Mouse (Mus musculus): ENCODE measurements around the gene Dvl1. TPM values are rescaled to one million over a fixed set of nuclear protein-coding genes. Genes with fewer than 3 reads are reported as not detected.

Dvl1 gene
- total and polyA plus RNA-seq, 3 experiments, result 23.9 to 55.1 (median 25.8) TPM

DNA sequence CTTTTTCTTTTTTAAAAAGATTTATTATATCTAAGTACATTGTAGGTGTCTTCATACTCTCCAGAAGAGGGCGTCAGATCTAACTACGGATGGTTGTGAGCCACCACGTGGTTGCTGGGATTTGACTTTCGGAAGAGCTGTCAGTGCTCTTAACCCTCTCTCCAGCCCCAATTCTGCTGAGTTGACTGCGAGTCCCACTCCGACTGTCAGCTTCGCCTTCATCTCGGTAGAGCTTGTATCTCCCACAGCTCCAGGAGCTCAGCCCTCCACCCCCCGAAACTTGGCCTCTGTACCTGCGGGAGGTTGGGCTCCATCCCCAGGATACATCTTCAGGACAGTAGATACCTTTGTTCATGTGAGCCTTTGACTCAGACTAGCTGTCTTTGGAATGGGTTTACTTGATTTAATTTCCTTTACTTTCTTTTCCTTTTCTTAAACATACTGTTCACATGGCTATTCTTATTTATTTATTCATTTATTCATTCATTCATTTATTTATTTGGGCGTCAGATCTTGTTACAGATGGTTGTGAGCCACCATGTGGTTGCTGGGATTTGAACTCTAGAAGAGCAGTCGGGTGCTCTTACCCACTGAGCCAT is 44.4 kb upstream of the Dvl1 start, which contains the start of gene Mrpl20 (continued):
- no peak for TF ChIP-seq ELF1 (IDR thresholded peaks at IDR 0.05; ENCODE audit: low read depth, low read length)
- no peak for TF ChIP-seq BHLHE40 (IDR thresholded peaks at IDR 0.05; ENCODE audit: low read depth, low read length)
- no peak for TF ChIP-seq JUND (conservative IDR thresholded peaks at IDR 0.05; ENCODE audit: low read depth, low read length)
- no peak; the same call in 1 of the 2 replicates for TF ChIP-seq ZNF384 (IDR thresholded peaks at IDR 0.05; ENCODE audit: low read depth, low read length)
- TF ChIP-seq POLR2AphosphoS2 (IDR thresholded peaks at IDR 0.05; ENCODE audit: low read depth, low read length), result no peak; the same call in 1 of the 2 replicates
- peak; percentile 61 for TF ChIP-seq NELFE (IDR thresholded peaks at IDR 0.05; ENCODE audit: low read depth, low read length)
- peak; percentile 97 for TF ChIP-seq MXI1 (IDR thresholded peaks at IDR 0.05; ENCODE audit: low read depth, low read length)
- no peak for TF ChIP-seq RAD21 (IDR thresholded peaks at IDR 0.05; ENCODE audit: low read depth, low read length)
- TF ChIP-seq NRF1 (IDR thresholded peaks at IDR 0.05; ENCODE audit: low read depth, low read length), result no peak
- peak; percentile 100 for TF ChIP-seq MYC (IDR thresholded peaks at IDR 0.05; ENCODE audit: low read depth, low read length)
- no peak for TF ChIP-seq TCF12 (IDR thresholded peaks at IDR 0.05; ENCODE audit: low read depth, low read length)
- peak in 1 of 2 experiments; percentile 62; a peak in 2 of 4 replicates for TF ChIP-seq CTCF (conservative IDR thresholded peaks at IDR 0.05 in 1 of 2, IDR thresholded peaks at IDR 0.05 in 1 of 2; ENCODE audit: low read depth in 2 of 2, low read length in 2 of 2)
- no peak; the same call in 1 of the 2 replicates for TF ChIP-seq ZMIZ1 (IDR thresholded peaks at IDR 0.05; ENCODE audit: low read depth, low read length)
- peak; percentile 61 for TF ChIP-seq USF2 (conservative IDR thresholded peaks at IDR 0.05; ENCODE audit: low read depth, low read length)
- no peak for TF ChIP-seq GABPA (IDR thresholded peaks at IDR 0.05; ENCODE audit: insufficient replicate concordance, low read depth, low read length)
- no peak for TF ChIP-seq ZC3H11A (IDR thresholded peaks at IDR 0.05; ENCODE audit: low read depth, low read length)
- TF ChIP-seq MAX (IDR thresholded peaks at IDR 0.05; ENCODE audit: low read length), result peak; percentile 98
- no peak for TF ChIP-seq PAX5 (IDR thresholded peaks at IDR 0.05; ENCODE audit: low read length)

DNA sequence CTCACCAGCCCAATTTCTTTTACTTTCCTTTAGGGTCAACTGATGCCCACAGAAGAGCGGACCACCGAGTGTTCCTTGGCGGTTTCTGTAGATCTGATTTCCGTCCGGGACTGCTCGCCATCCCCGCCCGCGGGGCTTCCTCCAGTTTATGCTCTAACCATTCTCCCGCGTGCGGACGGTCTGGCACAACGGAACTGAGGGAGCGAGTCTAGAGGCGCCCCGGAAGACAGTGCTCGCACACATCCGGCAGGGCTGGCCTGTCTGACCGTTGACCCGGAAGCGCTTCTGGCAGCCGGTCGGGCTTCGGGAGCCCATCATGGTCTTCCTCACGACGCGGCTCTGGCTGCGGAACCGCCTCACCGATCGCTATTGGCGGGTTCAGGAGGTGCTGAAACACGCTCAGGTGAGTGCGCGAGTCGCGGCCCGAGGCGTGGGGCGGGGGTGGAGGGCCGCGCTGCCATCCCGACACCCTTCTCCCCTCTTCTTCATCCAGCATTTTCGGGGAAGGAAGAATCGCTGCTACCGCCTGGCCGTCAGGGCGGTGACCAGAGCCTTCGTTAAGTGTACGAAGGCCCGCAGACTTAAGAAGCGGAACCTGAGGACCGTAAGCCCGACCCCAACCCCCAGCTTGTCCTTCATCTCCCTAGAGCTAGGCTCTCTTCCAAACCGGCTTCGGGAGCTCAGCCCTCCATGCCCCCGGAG is 43.7 kb upstream of the Dvl1 start:
- Histone ChIP-seq H3K36me3 (replicated peaks in 1 of 2; ENCODE audit: control insufficient read depth in 1 of 2, insufficient read depth in 1 of 2, low read length in 1 of 2) (peaks cover 22 to 35% of the 10 kb centered on the region in 2 experiments), H3K27ac (ENCODE audit: insufficient read depth, low read depth) (peak overlapping the region; percentile 39), H3K9ac (ENCODE audit: insufficient read depth, low read depth) (peak overlapping the region; percentile 71), H3K4me1 (ENCODE audit: control insufficient read depth in 1 of 2, insufficient read depth in 2 of 2) (peaks cover 10 to 22% of the 10 kb centered on the region in 2 experiments), H3K4me3 (replicated peaks in 1 of 3; ENCODE audit: low read depth in 2 of 3, low read length in 2 of 3, poor library complexity in 1 of 3) (peak overlapping the region; percentile 83 to 98 (median 94)), H3K79me2 (replicated peaks; ENCODE audit: control insufficient read depth, extremely low read depth, insufficient read depth, poor library complexity, severe bottlenecking) (peaks cover 28% of the 10 kb centered on the region), H3K4me2 (ENCODE audit: insufficient read depth, low read depth, poor library complexity, severe bottlenecking) (peak overlapping the region; percentile 97; the same call in 1 of the 2 replicates), H3K9me3 (replicated peaks; ENCODE audit: low read length) (no peaks in the 10 kb centered on the region), H3K27me3 (replicated peaks) (peaks cover 6% of the 10 kb centered on the region)
- peak; percentile 97 for DNase-seq (ENCODE audit: extremely low read depth)
- in situ Hi-C loops (cut with MboI; ENCODE audit: low pct_ligation_motif_present, low pct_unique_long_range_greater_than_20kb, low sequenced_read_pairs), result no loop called here
- dilution Hi-C loops (cut with MboI; ENCODE audit: extremely low pct_ligation_motif_present, extremely low pct_unique_long_range_greater_than_20kb, low sequenced_read_pairs), result no loop called here
- TF ChIP-seq JUND (conservative IDR thresholded peaks at IDR 0.05; ENCODE audit: low read depth, low read length), result no peak
- peak; percentile 55 for TF ChIP-seq BHLHE40 (IDR thresholded peaks at IDR 0.05; ENCODE audit: low read depth, low read length)
- TF ChIP-seq UBTF (IDR thresholded peaks at IDR 0.05; ENCODE audit: low read depth, low read length), result peak; percentile 76; the same call in 1 of the 2 replicates
- TF ChIP-seq USF2 (conservative IDR thresholded peaks at IDR 0.05; ENCODE audit: low read depth, low read length), result no peak
- TF ChIP-seq HCFC1 (IDR thresholded peaks at IDR 0.05; ENCODE audit: low read depth, low read length), result peak; percentile 96
- peak; percentile 72; the same call in 1 of the 2 replicates for TF ChIP-seq IRF4 (IDR thresholded peaks at IDR 0.05; ENCODE audit: low read depth, low read length)
- TF ChIP-seq MEF2A (IDR thresholded peaks at IDR 0.05; ENCODE audit: borderline replicate concordance, low read depth, low read length), result peak; percentile 79
- no peak for TF ChIP-seq ZMIZ1 (IDR thresholded peaks at IDR 0.05; ENCODE audit: low read depth, low read length)
- TF ChIP-seq TBP (conservative IDR thresholded peaks at IDR 0.05; ENCODE audit: low read depth, low read length), result peak; percentile 91
- no peak; the same call in 1 of the 2 replicates for TF ChIP-seq GABPA (IDR thresholded peaks at IDR 0.05; ENCODE audit: insufficient replicate concordance, low read depth, low read length)
- TF ChIP-seq KAT2A (IDR thresholded peaks at IDR 0.05; ENCODE audit: insufficient replicate concordance, low read length), result peak; percentile 90; the same call in 1 of the 2 replicates
- peak; percentile 91 for TF ChIP-seq TCF12 (IDR thresholded peaks at IDR 0.05; ENCODE audit: low read depth, low read length)
- peak; percentile 83 for TF ChIP-seq POLR2A (IDR thresholded peaks at IDR 0.05; ENCODE audit: low read depth, low read length)
- peak; percentile 57 for TF ChIP-seq NELFE (IDR thresholded peaks at IDR 0.05; ENCODE audit: low read depth, low read length)
- no peak for TF ChIP-seq MAZ (IDR thresholded peaks at IDR 0.05; ENCODE audit: low read depth, low read length)
- no peak; the same call in 1 of the 2 replicates for TF ChIP-seq CHD1 (IDR thresholded peaks at IDR 0.05; ENCODE audit: low read depth, low read length)
- no peak; the same call in 1 of the 2 replicates for TF ChIP-seq NRF1 (IDR thresholded peaks at IDR 0.05; ENCODE audit: low read depth, low read length)
- TF ChIP-seq SIN3A (IDR thresholded peaks at IDR 0.05; ENCODE audit: low read length), result peak; percentile 87
- 0 out of 2 replicates have a peak, but pooled peaks have one; percentile 59 for TF ChIP-seq E2F4 (IDR thresholded peaks at IDR 0.05; ENCODE audit: insufficient replicate concordance, low read depth, low read length)
- TF ChIP-seq PAX5 (IDR thresholded peaks at IDR 0.05; ENCODE audit: low read length), result no peak
- TF ChIP-seq EP300 (IDR thresholded peaks at IDR 0.05; ENCODE audit: low read length), result no peak
- peak; percentile 89 for TF ChIP-seq MYC (IDR thresholded peaks at IDR 0.05; ENCODE audit: low read depth, low read length)
- no peak for TF ChIP-seq JUN (IDR thresholded peaks at IDR 0.05; ENCODE audit: insufficient read depth, low read depth, low read length)
- no peak for TF ChIP-seq ETS1 (conservative IDR thresholded peaks at IDR 0.05; ENCODE audit: low read depth, low read length)
- peak; percentile 83 for TF ChIP-seq MAX (IDR thresholded peaks at IDR 0.05; ENCODE audit: low read length)
- TF ChIP-seq MXI1 (IDR thresholded peaks at IDR 0.05; ENCODE audit: low read depth, low read length), result peak; percentile 85

Measured in CH12.LX (cell line).